Mouse (Mus musculus) stomach, postnatal 0 days (tissue): ENCODE data around the gene Cfap43.
"Not testable (repeated sequence)": the region's sequence is repeated elsewhere in the genome, so short reads cannot be mapped to it uniquely, and the experiment has no call there.

Experiments used
- CTCF ChIP-seq: IDR thresholded peaks from 2 replicates; pipeline ENCODE4 v1.5.1; 2016; ENCODE audit warnings: antibody characterized with exemption, low read depth, mild to moderate bottlenecking, moderate library complexity
- EP300 ChIP-seq: optimal IDR thresholded peaks from 2 replicates; pipeline ENCODE3; 2016; ENCODE audit warnings: antibody characterized with exemption

DNA sequence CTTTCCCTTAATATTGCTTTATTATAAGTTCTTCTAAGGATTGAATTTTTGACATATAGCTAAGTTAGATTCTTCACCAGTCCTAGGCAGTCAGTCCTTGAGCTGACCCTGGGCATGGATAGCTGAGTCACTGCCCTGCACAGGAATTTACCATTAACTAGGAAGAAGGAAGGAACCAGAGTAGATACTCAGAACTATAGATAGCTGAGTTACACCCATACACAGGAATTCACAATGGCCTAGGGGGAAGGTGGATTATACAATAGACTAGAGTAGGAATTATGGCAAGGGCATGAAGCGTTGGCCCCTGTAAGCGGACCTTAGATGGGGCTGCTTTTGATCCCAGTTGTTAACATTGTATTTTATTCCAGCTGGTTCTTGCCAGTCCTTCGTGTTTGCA is 67.0 kb downstream of the Cfap43 start:
- TF ChIP-seq CTCF, EP300: not testable (repeated sequence)
